Mouse (Mus musculus) right cerebral cortex, adult 18-20 months (tissue): ENCODE measurements around the gene Sorcs3.

ENCODE experiments used
- DNase-seq: peaks from one replicate; pipeline ENCODE4 v3.0.0; 2022; ENCODE audit warnings: mixed read lengths

The Sorcs3 gene

GRCm38 (mm10) chr19:48533582-48533981 is 327.8 kb downstream of the Sorcs3 start:
- DNase-seq, result no peak

GRCm38 (mm10) chr19:48544294-48544693 is 338.5 kb downstream of the Sorcs3 start:
- no peak for DNase-seq

DNA sequence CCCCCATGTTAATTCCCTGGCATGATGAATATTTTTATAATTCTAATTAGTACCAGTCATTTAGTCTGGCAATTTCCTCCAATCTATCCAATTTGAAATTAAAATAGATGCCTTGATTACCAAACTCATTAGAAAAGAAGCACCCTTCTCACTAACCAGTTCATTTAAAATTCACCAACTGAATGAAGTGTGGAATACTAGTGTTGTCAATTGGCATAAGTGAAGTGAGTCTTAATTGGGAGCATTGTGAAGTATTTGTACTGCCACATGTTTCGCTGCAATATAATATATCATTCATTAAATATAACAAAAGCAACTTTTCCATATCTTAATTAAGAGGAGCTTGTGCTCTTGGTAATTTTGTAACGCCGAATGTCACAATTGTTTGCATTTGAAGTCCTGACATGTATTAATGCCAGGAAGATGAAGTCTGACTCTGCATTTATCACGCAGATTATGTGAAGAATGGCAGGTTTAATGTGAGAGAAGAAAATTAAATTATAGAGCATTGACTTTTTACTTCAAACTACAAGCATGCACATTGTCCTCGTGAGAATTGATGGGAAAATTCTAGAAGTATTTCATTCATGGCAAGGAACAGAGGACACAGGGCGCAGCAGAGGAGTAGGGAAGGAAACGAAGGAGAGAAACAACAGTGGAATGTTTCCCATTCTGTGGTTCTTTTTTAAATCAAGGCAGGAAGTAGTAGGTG is 339.8 kb downstream of the Sorcs3 start:
- DNase-seq, result no peak

- DNase-seq, result peak; percentile 81
These were observed 340.3 kb downstream of the Sorcs3 start for GRCm38 (mm10) chr19:48546133-48546448.

DNA sequence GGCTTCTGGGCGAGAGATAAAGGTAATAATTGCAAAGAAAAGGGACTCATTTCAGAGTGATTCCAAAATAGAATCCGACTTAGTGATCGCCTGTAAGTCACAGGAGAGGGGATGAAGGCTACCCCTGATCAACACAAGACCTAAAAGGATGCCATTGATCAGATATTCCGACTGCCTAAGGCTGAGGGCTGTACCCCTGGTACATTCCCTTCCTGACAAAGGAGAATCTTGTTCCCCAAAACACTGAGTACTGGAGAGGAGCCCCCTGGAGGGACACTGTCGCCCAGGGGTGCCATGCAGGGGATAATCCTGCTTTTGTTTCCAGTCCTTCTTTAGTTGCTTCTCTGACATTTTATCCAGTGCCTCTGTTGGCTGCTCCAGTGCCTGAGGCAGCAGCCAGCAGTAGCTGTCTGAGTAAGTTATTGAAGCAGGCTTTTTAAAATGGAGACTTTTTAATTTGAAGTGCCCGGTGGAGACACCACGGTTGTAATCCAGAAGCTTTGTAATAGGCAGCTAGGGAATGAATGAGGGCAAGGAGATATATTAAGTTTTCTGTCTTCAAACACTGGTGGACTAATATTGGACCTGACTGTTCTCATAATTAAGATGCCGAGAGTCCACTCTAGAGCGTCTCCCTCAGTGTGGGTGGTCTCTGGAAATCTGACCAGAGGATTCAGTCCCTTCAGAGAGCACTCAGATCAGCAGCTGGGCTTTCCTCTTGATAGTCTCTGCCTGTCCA is 342.5 kb downstream of the Sorcs3 start:
- DNase-seq, result no peak

DNA sequence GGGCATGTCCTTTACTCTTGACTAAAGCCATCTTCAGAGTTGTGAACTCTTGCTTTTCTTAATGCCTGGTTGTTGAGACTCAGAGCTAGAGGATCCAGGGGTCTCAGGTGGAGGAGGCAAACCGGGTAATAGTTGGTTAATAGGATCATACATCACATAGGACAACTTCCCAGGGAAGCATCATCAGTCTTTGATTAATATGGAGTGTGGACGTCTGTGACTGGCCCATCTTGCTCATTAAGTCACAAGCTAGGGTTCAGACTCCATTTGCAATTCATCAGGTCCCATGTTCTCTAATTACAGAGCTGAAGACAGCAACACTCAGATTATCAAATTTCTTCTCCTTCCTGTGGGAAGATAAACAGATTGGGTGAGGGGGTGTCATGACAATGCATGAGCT is 353.6 kb downstream of the Sorcs3 start:
- DNase-seq, result no peak

- no peak for DNase-seq
These were observed 369.9 kb downstream of the Sorcs3 start for GRCm38 (mm10) chr19:48575736-48576135.

DNA sequence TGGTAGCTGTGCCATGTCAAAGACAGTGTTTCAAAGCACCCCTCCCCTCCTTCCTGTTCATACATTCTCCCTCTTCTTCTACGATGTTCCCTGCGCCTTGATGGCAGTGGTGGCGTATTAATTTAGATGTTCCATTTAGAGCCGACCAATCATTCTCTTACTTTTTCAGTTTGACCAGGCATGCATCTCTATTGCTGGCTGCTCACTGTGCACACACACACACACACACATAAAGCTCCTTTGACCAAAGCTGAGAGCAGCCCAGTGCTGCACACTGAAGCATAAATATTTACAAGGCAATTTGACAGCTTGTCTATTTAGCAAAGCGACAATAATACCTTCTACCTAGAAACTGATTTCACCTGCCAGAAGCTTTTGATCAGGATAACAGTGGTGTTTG is 371.3 kb downstream of the Sorcs3 start:
- DNase-seq, result no peak

DNA sequence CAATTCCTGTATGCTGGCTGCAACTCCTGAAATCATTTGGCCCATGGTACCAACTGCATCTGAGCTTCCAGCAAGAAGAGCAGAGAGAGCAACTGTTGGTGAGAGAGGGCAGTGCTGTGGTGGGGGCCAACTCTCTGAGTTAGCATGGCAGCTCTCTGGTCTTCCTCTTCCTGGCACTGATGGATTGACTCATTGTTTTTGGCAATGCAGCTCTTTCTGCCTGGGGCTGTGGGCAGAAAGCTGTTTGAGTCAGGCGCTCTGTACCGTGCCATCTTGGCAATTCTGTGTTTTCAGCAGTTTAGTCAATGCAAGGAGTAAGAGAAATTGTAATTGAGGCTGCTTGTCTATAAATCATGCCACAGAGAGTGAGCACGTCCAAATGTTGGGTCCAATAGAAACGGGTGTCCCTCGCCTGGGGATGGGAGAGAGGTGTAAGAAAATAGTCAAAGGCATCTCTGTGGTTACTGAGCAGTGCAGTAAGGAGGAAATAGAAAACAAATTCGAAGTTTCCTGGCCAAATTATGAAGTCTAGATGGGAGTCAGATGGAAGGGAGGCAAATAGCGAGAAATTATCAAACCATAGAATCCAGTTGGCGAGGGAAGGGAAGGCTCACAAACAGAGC is 379.2 kb downstream of the Sorcs3 start:
- DNase-seq, result peak; percentile 39

DNA sequence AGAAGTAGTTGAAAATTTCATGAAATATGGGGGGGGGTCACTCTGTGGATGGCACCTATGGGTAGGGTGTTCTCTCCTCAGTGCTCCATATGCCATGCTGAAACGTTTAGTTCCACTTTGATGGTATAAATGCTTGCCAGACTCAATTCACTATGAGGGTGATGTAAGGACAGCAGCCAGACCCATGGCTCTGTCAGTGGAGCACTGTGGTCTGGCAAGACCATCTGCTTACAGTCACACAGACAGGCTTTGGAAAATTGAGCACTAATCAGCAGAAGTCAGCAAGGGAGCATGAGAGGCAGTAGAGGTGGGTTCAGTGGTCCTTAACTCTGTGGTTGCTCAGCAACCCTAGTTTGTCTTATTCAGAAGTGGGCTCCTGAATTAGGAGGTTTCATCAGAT is 411.1 kb downstream of the Sorcs3 start:
- DNase-seq, result no peak

DNA sequence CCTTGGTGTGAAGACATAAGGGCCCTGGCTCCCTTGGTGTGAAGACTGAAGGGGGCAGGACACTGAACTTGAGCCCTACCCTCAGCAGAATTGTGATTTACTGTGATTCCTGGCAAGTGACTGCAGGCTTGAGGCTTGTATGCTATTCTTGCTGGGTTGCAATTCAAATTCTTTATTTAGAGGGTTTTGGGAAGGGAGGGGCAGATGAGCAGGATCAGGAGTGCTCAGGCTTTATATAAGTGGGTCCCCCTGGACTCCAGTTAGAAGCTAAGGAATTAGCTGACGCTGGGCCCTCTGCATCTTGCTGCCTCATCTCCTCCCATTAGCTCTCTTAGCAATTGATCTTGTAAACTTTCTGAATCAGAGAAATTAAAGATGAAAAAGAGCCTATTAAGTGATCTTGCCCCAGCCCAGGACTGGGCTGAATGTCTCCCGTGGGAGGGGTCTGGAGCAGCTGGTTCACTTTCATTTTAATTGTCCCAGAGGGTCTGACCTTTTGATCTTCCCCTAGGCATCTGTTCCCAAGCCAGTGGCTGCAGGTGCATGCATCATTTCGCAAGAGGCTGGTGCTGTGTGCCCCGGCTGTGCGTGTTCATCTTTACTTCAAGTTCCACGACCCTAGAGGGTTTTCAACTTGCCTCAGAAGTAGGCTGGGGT is 425.0 kb downstream of the Sorcs3 start:
- DNase-seq, result no peak

GRCm38 (mm10) chr19:48642566-48642965 is 436.7 kb downstream of the Sorcs3 start:
- no peak for DNase-seq

GRCm38 (mm10) chr19:48649941-48650340 is 444.1 kb downstream of the Sorcs3 start:
- DNase-seq, result no peak

DNA sequence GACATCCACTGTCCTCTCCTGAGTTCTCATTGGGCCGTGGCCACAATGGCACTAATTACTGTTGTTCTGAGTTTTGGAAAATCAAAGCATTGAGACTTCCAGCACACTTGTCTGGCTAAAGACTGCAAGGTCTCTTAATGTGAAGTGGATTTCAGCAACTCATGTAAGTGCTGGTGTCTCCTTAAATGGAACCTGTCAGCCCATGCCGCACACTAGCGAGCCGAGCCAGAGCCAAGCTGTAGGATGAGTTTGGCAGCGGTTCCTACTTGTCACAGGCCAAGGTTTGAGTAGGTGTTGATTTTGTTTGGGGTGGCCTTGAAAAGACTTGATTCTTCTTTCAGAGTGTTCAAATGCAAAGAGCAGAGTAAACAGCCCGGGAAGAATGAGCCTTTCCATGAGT is 445.8 kb downstream of the Sorcs3 start:
- DNase-seq, result peak; percentile 62

DNA sequence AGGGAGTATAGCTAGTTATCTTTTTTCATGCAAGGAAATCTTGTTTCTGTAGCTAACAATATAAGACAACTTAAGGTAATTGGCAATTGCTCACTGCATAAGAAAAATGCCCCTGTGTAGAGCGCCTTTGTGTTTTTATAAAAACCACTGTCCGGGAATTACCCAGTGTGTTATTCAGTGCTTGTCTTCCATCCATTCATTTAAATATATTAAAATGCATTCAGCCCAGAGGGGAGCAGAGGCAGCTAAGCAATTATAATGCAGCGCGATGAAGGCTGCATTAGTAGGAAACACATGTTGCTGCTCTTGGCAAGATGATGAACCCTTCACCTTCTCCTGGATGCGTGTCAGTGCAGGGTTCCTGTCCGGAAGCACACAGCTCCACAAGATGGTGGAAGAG is 454.4 kb downstream of the Sorcs3 start:
- DNase-seq, result no peak

DNA sequence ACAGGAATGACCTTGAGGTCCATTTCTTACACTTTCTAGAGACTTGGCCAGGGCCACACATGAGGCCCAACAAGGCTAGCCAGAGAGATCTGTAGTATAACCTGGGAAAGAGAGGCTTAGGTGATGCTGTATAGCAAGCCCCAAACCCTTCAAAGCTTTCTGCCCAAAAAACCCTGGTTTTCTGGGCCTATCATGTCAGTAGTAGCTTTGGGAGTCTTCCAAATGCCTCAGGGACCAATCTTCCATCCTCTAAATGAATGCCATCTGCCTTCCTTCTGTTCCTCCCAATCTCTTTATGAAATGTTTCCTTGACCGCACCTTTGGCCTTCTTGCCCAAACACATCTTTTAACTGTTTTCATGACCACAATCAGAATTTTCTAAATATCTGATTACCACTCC is 474.1 kb downstream of the Sorcs3 start:
- no peak for DNase-seq

DNA sequence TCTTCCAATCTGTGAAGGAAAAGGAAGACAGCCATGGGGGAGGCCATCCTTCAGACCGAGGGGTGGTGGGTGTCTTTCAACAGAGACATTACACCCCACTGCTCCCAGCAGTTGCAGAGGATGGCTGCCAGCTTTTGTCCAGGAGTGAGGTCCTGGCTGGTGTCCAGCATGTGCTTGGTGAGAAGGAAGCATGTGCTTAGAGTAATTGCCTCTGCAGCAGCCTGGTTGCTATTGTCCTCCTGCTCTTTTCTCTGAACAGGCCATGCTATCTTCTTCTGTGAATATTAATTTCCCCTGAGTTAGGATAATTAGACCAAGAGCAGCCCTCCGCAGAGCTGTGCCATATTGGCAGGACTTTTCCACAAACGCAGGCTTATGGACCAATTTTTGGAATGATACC is 476.7 kb downstream of the Sorcs3 start:
- DNase-seq, result no peak

- no peak for DNase-seq
These were observed 480.5 kb downstream of the Sorcs3 start for GRCm38 (mm10) chr19:48686369-48686768.

DNA sequence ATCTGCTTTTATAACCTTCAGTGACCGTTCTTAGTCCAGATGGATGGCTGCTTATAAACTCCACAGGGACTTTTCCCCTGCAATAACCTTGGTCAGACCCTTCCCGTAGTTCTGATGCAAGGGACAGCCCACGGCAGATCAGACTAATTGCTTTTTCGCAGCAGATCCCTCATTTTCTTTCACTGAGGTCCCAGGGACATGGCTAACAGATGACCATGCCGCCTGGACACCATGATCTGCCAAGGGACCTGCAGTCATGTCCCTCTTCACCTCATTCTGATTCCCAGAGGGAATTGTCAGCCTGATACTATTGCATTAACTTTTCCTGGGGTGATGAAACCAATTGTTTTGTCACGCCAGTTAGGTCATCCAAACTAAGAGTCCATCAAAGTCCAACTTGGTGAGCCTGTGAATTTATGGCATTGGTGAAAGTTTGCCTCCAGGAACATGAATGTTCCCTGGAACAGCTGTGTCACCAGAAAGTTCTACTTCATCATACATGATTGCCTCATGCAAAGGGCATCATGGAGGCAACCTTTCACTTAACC is 494.4 kb downstream of the Sorcs3 start:
- no peak for DNase-seq

DNA sequence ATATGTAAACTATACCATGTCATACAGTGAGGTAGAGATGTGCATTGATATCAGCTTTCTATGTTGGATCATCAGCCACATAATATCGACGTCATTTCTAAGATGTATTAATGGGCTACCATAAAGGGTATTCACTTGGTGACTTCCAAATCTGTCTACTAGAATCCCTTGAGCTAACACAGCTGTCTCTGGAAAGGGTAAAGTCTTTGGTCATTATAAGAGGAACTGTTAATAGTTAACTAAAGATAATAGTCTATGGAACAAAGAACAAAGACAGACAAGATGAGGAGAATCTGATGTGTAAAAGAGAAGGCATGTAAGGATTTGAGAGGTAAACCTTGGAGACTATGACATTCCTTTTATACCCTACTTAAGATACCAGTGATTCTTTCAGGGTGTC is 497.9 kb downstream of the Sorcs3 start:
- DNase-seq, result no peak

DNA sequence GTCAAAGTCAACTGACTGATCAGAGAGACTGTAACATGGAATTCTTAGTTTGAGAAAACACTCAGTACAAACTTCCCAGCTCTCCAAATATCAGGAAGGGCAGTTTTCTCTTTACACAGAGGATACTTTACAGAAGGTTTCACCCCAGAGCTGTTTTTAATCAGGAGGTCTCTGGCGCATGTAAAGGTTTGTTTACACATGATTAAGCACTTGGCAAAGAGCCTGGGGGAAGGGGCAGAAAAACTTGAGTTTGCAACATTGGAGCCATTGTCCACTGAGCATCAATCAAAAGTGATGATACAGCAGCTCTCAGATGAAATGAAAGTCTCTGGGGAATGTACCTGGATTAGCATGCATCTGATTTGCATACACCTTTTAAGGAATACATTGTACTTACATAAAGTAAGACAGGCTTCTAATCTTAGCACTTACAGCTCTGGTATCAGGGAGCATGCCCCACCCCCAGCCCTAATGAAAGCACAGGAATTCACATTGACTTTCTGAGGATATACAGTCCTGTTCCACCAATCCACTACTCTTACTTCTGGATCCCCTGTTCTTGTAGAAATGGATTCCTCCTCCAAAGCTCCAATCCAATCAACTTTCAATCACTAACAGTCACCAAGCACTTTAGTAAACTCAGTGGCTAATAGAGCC is 500.6 kb downstream of the Sorcs3 start:
- DNase-seq, result no peak

- DNase-seq, result no peak
These were observed 501.1 kb downstream of the Sorcs3 start for GRCm38 (mm10) chr19:48706924-48707320.

GRCm38 (mm10) chr19:48725851-48726419 is 520.1 kb downstream of the Sorcs3 start:
- no peak for DNase-seq
